Mouse (Mus musculus): Measurements from ENCODE around the gene Xylt2. TPM values are rescaled to one million over a fixed set of nuclear protein-coding genes. Genes with fewer than 3 reads are reported as not detected.
"Not testable (repeated sequence)": the region's sequence is repeated elsewhere in the genome, so short reads cannot be mapped to it uniquely, and the experiment has no call there.

Gene Xylt2
- polyA plus RNA-seq, 1 experiment from 2014 or later = 2.8 TPM

DNA sequence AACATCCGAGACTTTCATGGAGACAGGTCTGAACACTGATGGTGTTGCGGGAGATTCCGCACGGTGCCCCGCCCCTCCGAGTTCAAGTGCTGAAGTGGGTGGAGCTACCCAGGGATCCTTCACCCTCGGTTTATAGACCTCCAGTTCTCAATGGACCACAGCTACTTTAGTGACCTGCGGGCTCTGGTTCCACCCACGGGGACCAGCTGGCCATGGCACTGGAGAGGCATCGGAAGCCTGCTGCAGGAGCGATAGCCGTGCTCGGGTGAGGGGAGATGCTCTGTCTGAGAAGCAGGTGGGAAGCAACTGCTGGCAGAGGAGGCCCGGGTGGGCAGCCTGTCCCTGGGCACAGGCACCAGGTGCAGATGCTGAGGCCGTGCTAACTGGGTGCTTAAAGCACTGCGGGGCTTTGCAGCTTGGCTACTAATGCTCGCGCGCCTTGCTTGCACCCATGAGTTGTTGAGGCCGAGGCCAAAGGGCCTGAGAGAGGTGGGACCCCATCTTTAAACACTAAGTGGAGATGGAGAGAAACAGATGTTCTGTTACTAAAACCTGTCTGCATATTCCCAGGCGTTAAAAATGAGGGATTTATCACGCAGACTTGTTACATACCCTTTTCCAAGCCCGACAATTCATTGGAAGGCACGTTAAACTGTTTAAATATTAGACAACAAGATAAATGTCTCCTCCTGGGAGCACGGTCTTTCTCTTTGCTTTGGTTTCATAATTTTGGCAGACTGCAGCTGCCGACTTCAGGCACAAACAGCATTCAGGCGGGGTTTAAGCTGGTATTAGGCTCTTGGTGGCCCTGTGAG lies 24.3 kb upstream of the Xylt2 start:
- Histone ChIP-seq H3K9me3 (replicated peaks) (no peaks in the 10 kb centered on the region), H3K4me3 (replicated peaks) (no peak overlapping the region), H3K27ac (replicated peaks) (no peak overlapping the region), H3K4me1 (replicated peaks) (no peaks in the 10 kb centered on the region), H3K4me2 (no peak overlapping the region), H3K27me3 (peaks cover 6% of the 10 kb centered on the region; the same call in 1 of the 2 replicates), H3K9ac (no peak overlapping the region), H3K36me3 (replicated peaks) (no peaks in the 10 kb centered on the region)
- WGBS (ENCODE audit: insufficient replicate concordance) = 58% methylated on average over 27 of the region's 27 CpGs
- no peak for ATAC-seq (ENCODE audit: insufficient read depth)

DNA sequence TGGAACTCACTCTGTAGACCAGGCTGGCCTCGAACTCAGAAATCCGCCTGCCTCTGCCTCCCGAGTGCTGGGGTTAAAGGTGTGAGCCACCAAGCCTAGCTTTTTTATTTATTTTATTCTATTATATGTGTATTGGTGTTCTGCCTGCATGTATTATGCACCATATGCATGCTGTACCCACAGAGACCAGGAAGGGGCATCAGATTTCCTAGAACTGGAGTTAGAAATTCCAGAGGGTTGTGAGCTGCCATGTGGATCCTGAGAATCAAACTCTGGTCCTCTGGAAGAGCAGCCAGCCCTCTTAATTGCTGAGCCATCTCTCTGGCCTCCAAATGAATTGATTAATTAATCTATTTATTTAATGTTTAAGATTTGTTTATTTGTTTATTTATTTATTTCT lies 22.1 kb upstream of the Xylt2 start:
- Histone ChIP-seq H3K9ac (no peak overlapping the region), H3K4me1 (replicated peaks) (no peaks in the 10 kb centered on the region), H3K4me2 (no peak overlapping the region), H3K27me3 (peaks cover 6% of the 10 kb centered on the region; the same call in 1 of the 2 replicates), H3K4me3 (replicated peaks) (no peak overlapping the region), H3K9me3 (replicated peaks) (no peaks in the 10 kb centered on the region), H3K27ac (replicated peaks) (no peak overlapping the region), H3K36me3 (replicated peaks) (no peaks in the 10 kb centered on the region)
- 71% methylated on average over 3 of the region's 3 CpGs for WGBS (ENCODE audit: insufficient replicate concordance)
- no peak for ATAC-seq (ENCODE audit: insufficient read depth)

DNA sequence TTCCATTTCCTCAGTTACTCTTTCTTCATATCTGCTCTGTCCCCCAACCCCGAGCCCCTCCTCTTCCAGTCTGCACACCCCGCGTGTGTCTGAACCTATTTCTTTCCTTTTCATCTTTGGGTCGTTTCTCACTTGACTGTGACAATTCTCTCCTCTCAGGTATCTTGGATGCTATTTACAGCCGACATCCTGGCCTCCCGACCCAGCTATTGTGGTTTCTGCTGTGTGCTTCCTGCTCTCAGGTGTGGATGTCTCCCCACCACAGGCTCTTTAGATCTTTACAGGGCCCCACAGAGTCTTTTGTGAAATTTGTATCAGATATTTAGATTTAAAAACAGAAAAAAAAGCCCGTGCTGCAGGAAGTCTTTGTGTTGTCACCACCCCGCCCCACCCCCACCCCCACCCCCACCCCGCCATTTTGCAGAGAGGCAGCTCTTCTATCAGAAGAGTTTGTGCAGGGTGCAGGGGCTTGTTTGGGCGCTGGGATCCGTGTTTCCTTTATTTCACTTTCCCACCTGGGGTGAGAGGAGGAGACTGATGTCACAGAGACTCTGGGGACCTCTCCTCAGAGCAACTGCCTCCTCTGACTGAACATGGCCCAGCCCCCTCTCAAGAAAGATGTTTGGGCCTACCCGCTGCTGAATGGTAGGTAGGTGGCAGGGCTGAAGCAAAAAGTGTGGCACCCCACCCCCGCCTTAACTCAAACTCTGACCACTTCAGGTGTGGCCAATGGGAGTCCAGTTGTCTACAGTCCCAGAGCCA lies 20.6 kb upstream of the Xylt2 start:
- ATAC-seq (ENCODE audit: insufficient read depth) = no peak

DNA sequence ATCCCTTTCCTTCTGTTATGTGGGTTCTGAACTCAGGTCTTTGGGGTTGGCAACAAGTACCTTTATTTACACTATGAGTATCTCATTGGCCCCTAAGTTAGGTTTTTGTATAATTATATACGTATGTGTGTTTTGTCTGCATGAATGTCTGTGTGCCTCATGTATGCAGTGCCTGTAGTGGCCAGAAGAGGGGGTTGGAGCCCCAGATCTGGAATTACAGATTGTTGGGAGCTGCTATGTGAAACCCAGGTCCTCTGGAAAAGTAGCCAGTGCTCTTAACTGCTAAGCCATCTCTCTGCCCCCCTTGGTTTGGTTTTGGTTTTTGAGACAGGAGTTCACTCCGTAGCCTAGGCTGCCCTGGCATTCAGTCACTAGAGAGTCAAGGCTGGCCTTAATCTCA lies 19.8 kb upstream of the Xylt2 start:
- Histone ChIP-seq H3K36me3 (replicated peaks) (no peaks in the 10 kb centered on the region), H3K9me3 (replicated peaks) (no peaks in the 10 kb centered on the region), H3K27ac (replicated peaks) (no peak overlapping the region), H3K4me2 (no peak overlapping the region), H3K9ac (no peak overlapping the region), H3K4me1 (replicated peaks) (no peaks in the 10 kb centered on the region), H3K4me3 (replicated peaks) (no peak overlapping the region), H3K27me3 (peaks cover 6% of the 10 kb centered on the region; the same call in 1 of the 2 replicates)
- no peak for ATAC-seq (ENCODE audit: insufficient read depth)
- 68% methylated on average over 2 of the region's 2 CpGs for WGBS (ENCODE audit: insufficient replicate concordance)

More for the DNA sequence above, 20.6 kb upstream of the Xylt2 start:
- Histone ChIP-seq H3K4me2 (no peak overlapping the region), H3K4me1 (replicated peaks) (no peaks in the 10 kb centered on the region), H3K36me3 (replicated peaks) (no peaks in the 10 kb centered on the region), H3K9me3 (replicated peaks) (no peaks in the 10 kb centered on the region), H3K27me3 (peaks cover 6% of the 10 kb centered on the region; the same call in 1 of the 2 replicates), H3K4me3 (replicated peaks) (no peak overlapping the region), H3K9ac (no peak overlapping the region), H3K27ac (replicated peaks) (no peak overlapping the region)
- WGBS (ENCODE audit: insufficient replicate concordance) = 31% methylated on average over 13 of the region's 13 CpGs

DNA sequence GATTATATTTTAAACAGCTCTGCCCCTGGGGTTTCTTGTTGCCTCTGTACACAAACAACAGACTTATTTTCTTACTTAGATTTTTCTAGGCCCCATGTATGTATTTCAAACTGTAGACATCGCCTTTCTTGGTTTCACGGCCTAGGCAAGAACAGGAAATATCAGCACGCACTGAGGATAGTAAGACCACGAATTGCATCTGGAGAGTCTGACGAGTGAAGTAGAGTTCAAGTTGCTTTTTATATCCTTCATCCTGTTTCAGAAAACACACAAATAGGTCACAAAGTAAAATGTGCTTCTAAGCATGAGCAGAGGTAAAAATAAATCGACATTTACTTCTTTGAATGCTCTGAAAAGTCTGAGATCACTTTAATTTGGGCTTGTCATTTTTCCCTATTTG lies 18.2 kb upstream of the Xylt2 start:
- Histone ChIP-seq H3K4me1 (replicated peaks) (no peaks in the 10 kb centered on the region), H3K27me3 (no peaks in the 10 kb centered on the region), H3K9me3 (replicated peaks) (no peaks in the 10 kb centered on the region), H3K27ac (replicated peaks) (no peak overlapping the region), H3K4me2 (no peak overlapping the region), H3K36me3 (replicated peaks) (no peaks in the 10 kb centered on the region), H3K9ac (no peak overlapping the region), H3K4me3 (replicated peaks) (no peak overlapping the region)
- 42% methylated on average over 6 of the region's 6 CpGs for WGBS (ENCODE audit: insufficient replicate concordance)
- ATAC-seq (ENCODE audit: insufficient read depth) = no peak

DNA sequence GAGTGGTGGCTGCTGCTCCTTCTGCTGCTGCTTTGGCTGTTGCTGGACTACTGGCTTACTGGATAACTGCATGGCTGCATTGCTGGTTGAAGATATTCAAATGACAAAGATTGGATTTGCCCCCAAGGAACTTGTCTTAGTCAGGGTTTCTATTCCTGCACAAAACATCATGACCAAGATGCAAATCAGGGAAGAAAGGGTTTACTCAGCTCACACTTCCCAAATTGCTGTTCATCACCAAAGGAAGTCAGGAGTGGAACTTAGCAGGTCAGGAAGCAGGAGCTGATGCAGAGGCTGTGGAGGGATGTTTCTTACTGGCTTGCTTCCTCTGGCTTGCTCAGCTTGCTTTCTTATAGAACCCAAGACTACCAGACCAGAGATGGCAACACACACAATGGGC lies 15.2 kb upstream of the Xylt2 start:
- not testable (repeated sequence) for H3K27me3 ChIP-seq; H3K36me3 ChIP-seq (replicated peaks); ATAC-seq (ENCODE audit: insufficient read depth); H3K9me3 ChIP-seq (replicated peaks); H3K4me2 ChIP-seq; H3K27ac ChIP-seq (replicated peaks); H3K9ac ChIP-seq; H3K4me1 ChIP-seq (replicated peaks); H3K4me3 ChIP-seq (replicated peaks)

DNA sequence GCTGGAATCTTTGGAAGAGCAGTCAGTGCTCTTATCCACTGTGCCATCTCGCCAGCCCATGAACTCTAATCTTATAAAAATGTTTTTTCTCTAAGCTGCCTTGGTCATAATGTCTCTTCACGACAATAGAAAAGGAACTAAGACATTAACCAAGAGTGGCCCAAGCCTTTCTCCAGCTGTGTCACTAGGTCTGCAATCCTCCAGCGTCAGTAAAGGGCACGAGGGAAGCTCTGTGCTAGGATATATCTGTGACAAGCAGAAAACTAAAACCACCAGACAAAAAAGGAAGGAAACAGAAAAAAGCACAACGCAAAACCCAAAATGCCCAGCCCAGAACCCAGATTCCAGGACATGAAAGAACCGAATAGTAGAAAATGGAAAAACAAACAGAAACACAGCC lies 9.9 kb upstream of the Xylt2 start:
- no peaks in the 10 kb centered on the region for H3K4me1 ChIP-seq (replicated peaks)
- no peaks in the 10 kb centered on the region for H3K9me3 ChIP-seq (replicated peaks)
- H3K4me3 ChIP-seq (replicated peaks) = no peak overlapping the region
- no peak for ATAC-seq (ENCODE audit: insufficient read depth)
- no peak overlapping the region for H3K27ac ChIP-seq (replicated peaks)
- H3K4me2 ChIP-seq = no peak overlapping the region
- 16% methylated on average over 6 of the region's 6 CpGs for WGBS (ENCODE audit: insufficient replicate concordance)
- H3K36me3 ChIP-seq (replicated peaks) = no peaks in the 10 kb centered on the region
- no peaks in the 10 kb centered on the region for H3K27me3 ChIP-seq
- H3K9ac ChIP-seq = no peak overlapping the region

DNA sequence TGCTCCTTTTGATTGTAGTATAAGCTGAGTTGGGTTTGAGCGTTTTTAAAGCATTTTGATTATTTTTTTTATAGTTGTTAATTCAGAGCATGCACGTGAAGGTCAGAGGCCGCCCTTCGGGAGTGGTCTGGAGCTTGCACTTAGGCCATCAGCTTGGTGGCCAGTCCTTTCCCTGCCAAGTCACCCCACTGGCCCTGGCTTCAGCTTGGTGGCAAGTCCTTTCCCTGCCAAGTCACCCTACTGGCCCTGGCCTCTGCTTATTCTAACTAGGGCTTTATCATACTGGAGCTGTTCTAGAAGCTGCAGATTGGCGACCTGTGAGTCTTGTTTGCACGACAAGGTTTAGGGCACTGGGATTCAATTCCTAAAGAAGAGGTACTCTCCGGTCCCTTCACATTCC lies 5.1 kb upstream of the Xylt2 start:
- Histone ChIP-seq H3K36me3 (replicated peaks) (no peaks in the 10 kb centered on the region), H3K27me3 (no peaks in the 10 kb centered on the region), H3K27ac (replicated peaks) (no peak overlapping the region), H3K4me3 (replicated peaks) (no peak overlapping the region), H3K9ac (no peak overlapping the region), H3K4me2 (no peak overlapping the region), H3K4me1 (replicated peaks) (peaks cover 4% of the 10 kb centered on the region), H3K9me3 (replicated peaks) (0 out of 2 replicates have a peak, but pooled peaks cover 3% of the 10 kb centered on the region)
- no peak for ATAC-seq (ENCODE audit: insufficient read depth)
- 72% methylated on average over 7 of the region's 7 CpGs for WGBS (ENCODE audit: insufficient replicate concordance)

DNA sequence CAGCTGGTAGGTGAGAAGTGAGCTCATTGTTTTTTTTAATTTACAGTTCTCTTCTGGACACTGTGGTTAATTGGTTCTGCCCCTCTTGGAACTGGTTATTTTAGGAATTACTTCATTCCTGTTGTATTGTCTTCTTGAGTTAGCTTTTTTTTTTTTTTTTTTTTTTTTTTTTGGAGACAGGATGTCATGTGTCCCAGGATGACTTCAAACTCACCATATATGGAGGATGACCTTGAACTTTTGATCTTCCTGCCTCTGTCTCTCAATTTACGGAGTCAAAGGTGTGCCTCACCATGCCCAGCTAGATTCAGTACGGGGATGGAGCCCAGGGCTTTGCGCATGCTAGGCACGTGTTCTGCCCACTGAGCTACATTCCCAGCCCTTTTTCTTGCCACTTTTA lies 4.3 kb upstream of the Xylt2 start:
- Histone ChIP-seq H3K27me3 (no peaks in the 10 kb centered on the region), H3K9me3 (replicated peaks) (0 out of 2 replicates have a peak, but pooled peaks cover 3% of the 10 kb centered on the region), H3K4me1 (replicated peaks) (peaks cover 12% of the 10 kb centered on the region), H3K36me3 (replicated peaks) (no peaks in the 10 kb centered on the region), H3K4me3 (replicated peaks) (no peak overlapping the region), H3K9ac (no peak overlapping the region), H3K27ac (replicated peaks) (no peak overlapping the region), H3K4me2 (no peak overlapping the region)
- ATAC-seq (ENCODE audit: insufficient read depth) = no peak
- WGBS (ENCODE audit: insufficient replicate concordance) = 63% methylated on average over 4 of the region's 4 CpGs

DNA sequence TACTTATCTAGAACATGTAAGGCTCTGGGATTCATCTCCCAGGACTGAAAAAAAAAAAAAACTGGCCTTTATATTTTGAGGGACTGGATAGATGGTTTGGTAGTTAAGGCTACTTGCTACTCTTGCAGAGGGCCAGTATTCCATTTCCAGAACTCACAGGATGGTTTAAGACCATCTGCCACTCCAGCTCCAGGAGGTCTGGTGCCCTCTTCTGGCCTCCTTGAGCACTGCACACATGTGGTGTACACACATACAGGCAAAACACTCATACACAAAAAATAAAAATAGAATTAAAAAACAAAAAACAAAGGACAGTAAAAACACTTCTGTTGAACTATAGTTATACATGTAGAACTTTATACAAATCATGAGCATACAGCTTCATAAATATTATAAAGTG lies 3.3 kb upstream of the Xylt2 start:
- ATAC-seq (ENCODE audit: insufficient read depth) = no peak
- Histone ChIP-seq H3K27me3 (no peaks in the 10 kb centered on the region), H3K9me3 (replicated peaks) (0 out of 2 replicates have a peak, but pooled peaks cover 3% of the 10 kb centered on the region), H3K27ac (replicated peaks) (no peak overlapping the region), H3K36me3 (replicated peaks) (no peaks in the 10 kb centered on the region), H3K4me2 (no peak overlapping the region), H3K4me1 (replicated peaks) (peaks cover 19% of the 10 kb centered on the region), H3K9ac (no peak overlapping the region), H3K4me3 (replicated peaks) (no peak overlapping the region)

DNA sequence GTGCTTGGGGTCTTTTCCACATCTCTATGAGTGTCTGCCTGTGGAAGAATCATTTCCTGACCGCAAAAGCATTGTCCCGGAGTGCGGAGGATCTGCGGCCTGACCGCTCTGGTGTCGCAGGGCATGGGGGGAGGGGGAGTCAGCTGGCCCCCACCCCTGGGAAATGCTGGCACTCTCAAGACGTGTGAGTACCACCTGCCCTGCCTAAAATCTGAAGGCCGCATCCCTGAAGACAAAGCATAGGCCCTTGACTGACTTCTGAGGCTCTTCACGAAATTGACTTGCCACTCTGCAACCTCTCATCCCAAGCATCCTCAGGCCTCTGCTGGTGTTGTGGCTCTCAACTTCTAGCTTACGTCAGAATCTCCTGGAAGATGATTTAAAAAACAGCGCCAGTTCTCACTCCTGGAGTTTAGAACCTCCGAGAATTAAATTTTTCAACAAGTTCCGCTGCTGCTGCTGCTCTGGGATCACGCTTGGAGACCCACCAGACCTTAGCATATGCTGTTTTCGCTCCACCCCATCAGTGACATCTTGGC lies 361 bp upstream of the Xylt2 start:
- Histone ChIP-seq H3K27me3 (no peaks in the 10 kb centered on the region), H3K9me3 (replicated peaks) (0 out of 2 replicates have a peak, but pooled peaks cover 3% of the 10 kb centered on the region), H3K4me1 (replicated peaks) (peaks cover 19% of the 10 kb centered on the region), H3K4me2 (peak overlapping the region; percentile 88), H3K27ac (replicated peaks) (no peak overlapping the region), H3K9ac (0 out of 2 replicates have a peak overlapping the region, but pooled peaks have one; percentile 2), H3K4me3 (replicated peaks) (peak overlapping the region; percentile 83), H3K36me3 (replicated peaks) (no peaks in the 10 kb centered on the region)
- ATAC-seq (ENCODE audit: insufficient read depth) = no peak
- WGBS (ENCODE audit: insufficient replicate concordance) = 29% methylated on average over 15 of the region's 15 CpGs
